Mouse (Mus musculus): ENCODE results near the gene Cacna1d.

GRCm38 (mm10) chr14:30318293-30318692 is 173.0 kb downstream of the Cacna1d start:
- TF ChIP-seq CTCF (IDR thresholded peaks at IDR 0.05; ENCODE audit: low read depth, low read length) (no peak), POLR2A (IDR thresholded peaks at IDR 0.05; ENCODE audit: borderline replicate concordance, low read depth, low read length) (no peak)
